Mouse (Mus musculus) heart, embryonic 16.5 days (tissue): ENCODE results near the gene Cdc42se2. TPM values are rescaled to one million over a fixed set of nuclear protein-coding genes. Genes with fewer than 3 reads are reported as not detected.

ENCODE experiments used
- ATAC-seq: fragments of 200-750 bp; cut with Nextera tagmentation; replicated peaks from 2 replicates; pipeline ENCODE4 v1.8.0; 2017; ENCODE audit warnings: moderate number of reproducible peaks; ENCODE audit not compliant: insufficient read depth, low FRiP score; ENCODE audit errors: extremely low read depth
- H3K27ac ChIP-seq: fragments of 300-500 bp; sonication (generic); 2 replicates; pipeline ENCODE4 v1.5.1; 2014; ENCODE audit warnings: mild to moderate bottlenecking, low read length, control low read depth, moderate library complexity
- H3K27me3 ChIP-seq: fragments of 300-500 bp; sonication (generic); 2 replicates; pipeline ENCODE4 v1.6.1; 2014; ENCODE audit warnings: low read length, mixed read lengths; ENCODE audit not compliant: control insufficient read depth, insufficient read depth
- H3K36me3 ChIP-seq: fragments of 300-500 bp; sonication (generic); 2 replicates; pipeline ENCODE4 v1.6.1; 2014; ENCODE audit not compliant: control insufficient read depth, insufficient read depth
- H3K4me1 ChIP-seq: fragments of 300-500 bp; sonication (generic); 2 replicates; pipeline ENCODE4 v1.6.1; 2014; ENCODE audit warnings: low read length, mixed read lengths; ENCODE audit not compliant: control insufficient read depth, insufficient read depth
- H3K4me2 ChIP-seq: fragments of 300-500 bp; sonication (generic); 2 replicates; pipeline ENCODE4 v1.6.1; 2014; ENCODE audit warnings: low read depth, mild to moderate bottlenecking, control low read depth, low read length
- H3K4me3 ChIP-seq: fragments of 300-500 bp; sonication (generic); 2 replicates; pipeline ENCODE4 v1.5.1; 2014; ENCODE audit warnings: mild to moderate bottlenecking, control low read depth, low read length
- H3K9ac ChIP-seq: fragments of 300-500 bp; sonication (generic); 2 replicates; pipeline ENCODE4 v1.6.1; 2014; ENCODE audit warnings: low read length, control low read depth
- H3K9me3 ChIP-seq: fragments of 300-500 bp; sonication (generic); replicated peaks from 2 replicates; pipeline ENCODE4 v1.6.1; 2016; ENCODE audit warnings: low read length; ENCODE audit not compliant: control insufficient read depth
- WGBS: fragments of 180-500 bp; shearing (Covaris S2); extraction: QIAGEN DNeasy Blood & Tissue Kit; methylation state at CpG from one replicate; pipeline ENCODE4 v1.1.7; 2014; 5-methylcytosine and 5-hydroxymethylcytosine counted together
- polyA plus RNA-seq: library from polyadenylated mRNA; unstranded; fragments of >200 nt; fragmentation: Nextera tagmentation; extraction: Ambion mirVana; gene quantifications from 2 replicates; pipeline ENCODE4 v1.2.1, GENCODE M21; 2015

The Cdc42se2 gene
- polyA plus RNA-seq, 1 experiment from 2014 or later: 76.1 TPM

DNA sequence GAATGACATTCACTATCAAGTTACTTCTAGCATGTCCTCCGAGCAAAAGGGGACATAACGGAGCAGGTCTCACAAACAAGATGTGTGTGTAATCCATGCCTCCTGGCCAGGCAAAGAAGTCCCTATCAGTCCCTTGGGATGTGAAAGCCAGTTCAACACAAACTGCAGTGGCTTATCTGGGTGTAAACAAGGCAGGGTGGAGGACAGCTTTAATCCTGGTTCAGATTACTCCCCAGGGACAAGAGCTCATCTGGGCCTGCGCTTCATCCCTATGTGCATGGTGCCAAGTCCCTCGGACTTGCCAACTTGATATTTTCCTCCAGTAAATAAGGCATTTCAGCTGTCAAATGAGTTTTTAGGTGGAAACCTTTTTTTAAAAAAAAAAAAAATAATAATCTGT is 36.0 kb downstream of the Cdc42se2 start:
- Histone ChIP-seq H3K4me1 (0 out of 2 replicates have a peak, but pooled peaks cover 8% of the 10 kb centered on the region), H3K36me3 (peaks cover 10% of the 10 kb centered on the region), H3K4me3 (no peak overlapping the region), H3K4me2 (no peak overlapping the region), H3K27me3 (no peaks in the 10 kb centered on the region), H3K9ac (no peak overlapping the region), H3K9me3 (no peaks in the 10 kb centered on the region), H3K27ac (no peak overlapping the region)
- no peak for ATAC-seq
- WGBS: 59% methylated on average over 4 of the region's 4 CpGs

DNA sequence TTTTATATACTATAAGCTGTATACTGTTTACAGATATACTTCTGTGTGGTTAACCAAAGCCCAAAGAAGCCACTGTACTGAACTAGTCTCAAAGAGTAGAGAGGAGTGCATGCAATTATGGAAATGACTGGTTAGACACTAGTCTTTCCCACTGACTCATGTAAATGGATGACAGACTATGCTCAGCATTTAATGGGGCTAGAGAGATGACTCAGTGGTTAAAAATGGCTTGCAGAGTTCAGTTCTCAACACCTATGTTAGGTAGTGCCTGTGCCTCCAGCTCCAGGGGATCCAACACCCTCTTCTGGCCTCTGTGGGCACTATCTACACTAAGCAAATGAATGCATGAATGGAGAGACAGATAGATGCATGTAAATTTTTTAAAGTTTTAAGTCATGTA is 38.6 kb downstream of the Cdc42se2 start:
- Histone ChIP-seq H3K9me3 (no peaks in the 10 kb centered on the region), H3K4me1 (0 out of 2 replicates have a peak, but pooled peaks cover 2% of the 10 kb centered on the region), H3K27me3 (no peaks in the 10 kb centered on the region), H3K4me2 (no peak overlapping the region), H3K36me3 (peaks cover 10% of the 10 kb centered on the region), H3K9ac (no peak overlapping the region), H3K27ac (no peak overlapping the region), H3K4me3 (no peak overlapping the region)
- ATAC-seq: no peak

DNA sequence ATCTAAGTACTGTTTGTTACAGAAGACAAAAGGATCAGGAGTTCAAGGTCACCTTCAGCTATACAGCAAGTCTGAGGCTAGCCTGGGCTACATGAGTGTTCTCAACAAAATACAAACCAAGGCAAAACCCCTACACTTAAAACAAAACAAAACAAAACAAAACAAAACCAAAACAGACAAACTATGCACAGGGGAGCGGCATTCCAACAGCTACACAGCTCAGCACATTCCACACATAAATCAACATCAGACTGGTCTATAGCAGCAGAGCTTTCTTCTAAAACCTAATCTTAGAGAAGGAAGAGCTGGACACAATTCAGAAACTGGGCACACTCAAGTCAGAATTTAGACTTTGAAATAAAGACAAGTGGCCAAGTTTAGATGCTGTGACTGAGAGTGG is 43.2 kb downstream of the Cdc42se2 start:
- 0 out of 2 replicates have a peak overlapping the region, but pooled peaks have one; percentile 1 for H3K27ac ChIP-seq
- 71% methylated on average over 1 of the region's 1 CpGs for WGBS
- H3K4me2 ChIP-seq: no peak overlapping the region
- H3K4me1 ChIP-seq: no peaks in the 10 kb centered on the region
- ATAC-seq: no peak
- H3K4me3 ChIP-seq: no peak overlapping the region
- H3K27me3 ChIP-seq: no peaks in the 10 kb centered on the region
- H3K9me3 ChIP-seq: no peaks in the 10 kb centered on the region
- H3K36me3 ChIP-seq: peaks cover 6% of the 10 kb centered on the region
- H3K9ac ChIP-seq: no peak overlapping the region

DNA sequence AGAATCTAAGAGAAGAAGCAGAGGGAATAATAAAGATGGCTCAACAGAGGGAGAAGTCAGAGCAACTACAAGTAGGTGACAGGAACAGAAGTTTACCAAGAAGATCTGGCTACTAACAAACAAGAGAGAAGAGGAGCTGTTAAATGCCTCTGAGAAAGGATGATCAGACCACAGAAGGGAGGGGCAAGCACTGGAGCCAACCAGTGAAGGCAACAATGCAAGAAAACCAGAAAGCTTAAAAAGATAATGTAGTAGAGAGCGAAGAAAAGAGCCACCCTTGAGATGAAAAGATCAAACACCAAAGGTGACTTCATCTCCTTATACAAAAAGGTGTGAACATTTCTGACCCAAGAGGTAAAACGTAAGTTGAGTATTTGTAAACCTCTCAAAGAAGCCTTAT is 46.1 kb downstream of the Cdc42se2 start:
- Histone ChIP-seq H3K36me3 (peaks cover 5% of the 10 kb centered on the region), H3K4me1 (no peaks in the 10 kb centered on the region), H3K27me3 (no peaks in the 10 kb centered on the region), H3K9me3 (no peaks in the 10 kb centered on the region), H3K27ac (no peak overlapping the region), H3K4me3 (no peak overlapping the region), H3K9ac (no peak overlapping the region), H3K4me2 (no peak overlapping the region)
- ATAC-seq: no peak
- 92% methylated on average over 2 of the region's 2 CpGs for WGBS

DNA sequence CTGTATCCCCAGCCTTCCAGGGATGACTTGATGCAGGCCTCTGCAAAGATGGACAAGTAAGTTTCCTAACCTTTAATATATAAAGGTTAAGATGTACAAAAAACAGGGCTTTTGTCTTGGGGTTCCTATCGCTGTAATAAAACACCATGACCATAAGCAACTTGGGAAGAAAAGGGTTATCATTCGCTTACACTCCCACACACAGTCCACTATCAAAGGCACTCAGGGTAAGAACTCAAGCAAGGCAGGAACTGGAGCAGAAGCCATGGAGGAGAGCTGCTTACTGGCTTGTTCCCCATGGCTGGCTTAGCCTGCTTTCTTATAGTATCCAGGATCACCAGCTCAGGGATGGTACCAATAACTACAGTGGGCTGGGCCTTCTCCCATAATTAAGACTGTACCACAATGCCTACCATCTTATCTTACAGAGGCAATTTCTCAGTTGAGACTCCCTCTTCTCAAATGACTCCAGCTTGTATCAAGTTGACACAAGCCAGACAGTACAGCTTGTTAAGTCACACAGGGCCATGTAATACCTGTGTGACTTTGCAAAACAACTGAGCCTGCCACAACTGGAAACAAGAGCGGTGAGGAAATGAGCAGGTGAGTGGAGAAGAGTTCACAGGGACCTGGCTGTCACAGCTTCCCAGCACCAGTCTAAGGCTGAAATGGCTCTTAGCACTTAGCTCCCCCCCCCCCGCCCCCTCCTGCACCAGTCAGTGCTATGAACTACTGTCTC is 48.3 kb downstream of the Cdc42se2 start:
- ATAC-seq: no peak
- Histone ChIP-seq H3K27ac (no peak overlapping the region), H3K4me3 (no peak overlapping the region), H3K4me2 (no peak overlapping the region), H3K9me3 (no peaks in the 10 kb centered on the region), H3K4me1 (no peaks in the 10 kb centered on the region), H3K36me3 (peaks cover 5% of the 10 kb centered on the region), H3K9ac (no peak overlapping the region), H3K27me3 (no peaks in the 10 kb centered on the region)
- WGBS: 87% methylated on average over 4 of the region's 4 CpGs

DNA sequence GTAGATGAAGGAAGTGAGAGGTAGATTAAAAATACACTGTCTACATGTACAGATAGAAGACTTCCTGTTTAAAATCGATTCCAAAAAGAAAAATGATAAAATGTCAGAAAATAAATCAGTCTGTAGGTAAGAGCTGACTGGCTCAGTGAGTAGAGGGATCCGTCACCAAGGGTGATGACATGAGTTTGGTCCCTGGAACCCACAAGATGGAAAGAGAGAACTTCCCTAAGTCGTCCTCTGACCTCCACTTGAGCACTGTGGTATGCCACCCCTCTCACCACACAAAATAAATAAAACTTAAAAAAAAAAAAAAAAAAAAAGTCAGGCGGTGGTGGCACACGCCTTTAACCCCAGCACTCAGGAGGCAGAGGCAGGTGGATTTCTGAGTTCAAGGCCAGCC is 50.6 kb downstream of the Cdc42se2 start:
- ATAC-seq: no peak
- 77% methylated on average over 5 of the region's 5 CpGs for WGBS
- peaks cover 5% of the 10 kb centered on the region for H3K36me3 ChIP-seq
- H3K9ac ChIP-seq: no peak overlapping the region
- H3K27ac ChIP-seq: no peak overlapping the region
- H3K4me2 ChIP-seq: no peak overlapping the region
- H3K4me1 ChIP-seq: no peaks in the 10 kb centered on the region
- H3K4me3 ChIP-seq: no peak overlapping the region
- no peaks in the 10 kb centered on the region for H3K27me3 ChIP-seq
- H3K9me3 ChIP-seq: no peaks in the 10 kb centered on the region

DNA sequence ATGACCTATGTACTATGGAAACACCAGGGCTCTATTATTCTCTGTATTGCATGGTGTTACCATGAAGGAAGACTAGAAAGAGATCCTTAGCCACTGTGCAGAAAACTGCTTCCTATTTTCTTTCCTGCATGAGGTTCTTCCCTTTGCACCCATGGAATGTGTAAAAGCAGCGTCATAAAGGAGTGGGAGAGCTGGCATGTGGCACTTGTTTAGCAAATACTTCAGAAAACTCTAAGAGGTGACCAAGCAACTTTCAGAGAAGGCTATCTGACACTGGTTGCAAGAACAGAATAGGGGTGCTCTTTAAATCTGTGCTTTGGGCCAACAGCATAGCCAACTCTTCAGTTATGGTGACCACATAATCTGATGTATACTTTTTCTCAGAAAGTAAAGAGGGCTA is 52.4 kb downstream of the Cdc42se2 start:
- H3K36me3 ChIP-seq: peaks cover 5% of the 10 kb centered on the region
- no peaks in the 10 kb centered on the region for H3K4me1 ChIP-seq
- H3K27ac ChIP-seq: no peak overlapping the region
- H3K4me3 ChIP-seq: no peak overlapping the region
- no peak overlapping the region for H3K9ac ChIP-seq
- WGBS: 82% methylated on average over 1 of the region's 1 CpGs
- H3K9me3 ChIP-seq: no peaks in the 10 kb centered on the region
- no peak for ATAC-seq
- H3K27me3 ChIP-seq: no peaks in the 10 kb centered on the region
- no peak overlapping the region for H3K4me2 ChIP-seq

DNA sequence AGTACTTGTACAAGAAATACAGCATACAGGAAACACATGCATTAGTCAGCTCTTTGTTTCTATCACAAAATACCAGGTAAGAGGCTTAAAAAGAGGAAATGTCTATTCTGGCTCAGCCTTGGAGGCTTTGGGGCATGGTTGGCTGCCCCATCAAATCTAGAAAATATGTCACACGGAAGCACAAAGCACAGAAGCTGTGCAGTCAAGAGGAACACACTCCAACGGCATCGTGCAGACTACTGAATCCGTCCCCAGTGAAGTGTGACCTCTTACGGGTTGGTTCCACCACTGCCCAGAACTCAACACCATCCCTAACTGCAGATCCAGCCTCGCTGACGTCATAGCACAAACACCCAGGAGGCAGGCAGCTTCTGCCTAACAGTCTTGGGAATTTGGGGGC is 53.9 kb downstream of the Cdc42se2 start:
- no peak for ATAC-seq
- Histone ChIP-seq H3K27ac (no peak overlapping the region), H3K4me1 (no peaks in the 10 kb centered on the region), H3K9me3 (no peaks in the 10 kb centered on the region), H3K4me2 (no peak overlapping the region), H3K9ac (no peak overlapping the region), H3K36me3 (peaks cover 2% of the 10 kb centered on the region; the same call in 1 of the 2 replicates), H3K27me3 (no peaks in the 10 kb centered on the region), H3K4me3 (no peak overlapping the region)
- WGBS: 64% methylated on average over 7 of the region's 7 CpGs

DNA sequence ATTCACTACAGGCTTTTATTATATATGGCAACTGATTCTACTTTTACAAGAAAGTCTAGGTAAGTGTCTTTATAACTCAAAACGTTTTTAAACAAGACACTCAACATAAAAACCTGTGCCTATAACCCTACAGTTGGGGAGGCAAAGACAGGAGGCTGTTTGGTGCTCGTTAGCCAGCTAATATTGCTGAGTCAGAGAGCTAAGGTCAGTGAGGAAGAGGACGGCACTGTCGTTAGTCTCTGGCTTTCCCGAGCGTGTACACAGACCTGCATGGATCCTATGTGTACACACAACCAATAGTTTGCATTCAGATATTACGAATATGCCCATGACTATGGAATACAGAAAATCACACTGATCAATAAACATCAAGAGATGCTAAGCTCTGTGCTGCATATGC is 56.1 kb downstream of the Cdc42se2 start:
- H3K36me3 ChIP-seq: peaks cover 2% of the 10 kb centered on the region; the same call in 1 of the 2 replicates
- peaks cover 12% of the 10 kb centered on the region for H3K4me1 ChIP-seq
- no peak overlapping the region for H3K4me2 ChIP-seq
- H3K9me3 ChIP-seq: no peaks in the 10 kb centered on the region
- H3K4me3 ChIP-seq: no peak overlapping the region
- no peaks in the 10 kb centered on the region for H3K27me3 ChIP-seq
- 87% methylated on average over 7 of the region's 7 CpGs for WGBS
- H3K27ac ChIP-seq: no peak overlapping the region
- H3K9ac ChIP-seq: no peak overlapping the region
- no peak for ATAC-seq
